Mouse (Mus musculus) R1 (cell line): ENCODE measurements around the gene Celsr2.

Experiments used
- DNase-seq: peaks from one replicate; pipeline ENCODE4 v3.0.0-alpha.2; 2018; ENCODE audit warnings: low read depth, low spot score

Gene Celsr2

DNA sequence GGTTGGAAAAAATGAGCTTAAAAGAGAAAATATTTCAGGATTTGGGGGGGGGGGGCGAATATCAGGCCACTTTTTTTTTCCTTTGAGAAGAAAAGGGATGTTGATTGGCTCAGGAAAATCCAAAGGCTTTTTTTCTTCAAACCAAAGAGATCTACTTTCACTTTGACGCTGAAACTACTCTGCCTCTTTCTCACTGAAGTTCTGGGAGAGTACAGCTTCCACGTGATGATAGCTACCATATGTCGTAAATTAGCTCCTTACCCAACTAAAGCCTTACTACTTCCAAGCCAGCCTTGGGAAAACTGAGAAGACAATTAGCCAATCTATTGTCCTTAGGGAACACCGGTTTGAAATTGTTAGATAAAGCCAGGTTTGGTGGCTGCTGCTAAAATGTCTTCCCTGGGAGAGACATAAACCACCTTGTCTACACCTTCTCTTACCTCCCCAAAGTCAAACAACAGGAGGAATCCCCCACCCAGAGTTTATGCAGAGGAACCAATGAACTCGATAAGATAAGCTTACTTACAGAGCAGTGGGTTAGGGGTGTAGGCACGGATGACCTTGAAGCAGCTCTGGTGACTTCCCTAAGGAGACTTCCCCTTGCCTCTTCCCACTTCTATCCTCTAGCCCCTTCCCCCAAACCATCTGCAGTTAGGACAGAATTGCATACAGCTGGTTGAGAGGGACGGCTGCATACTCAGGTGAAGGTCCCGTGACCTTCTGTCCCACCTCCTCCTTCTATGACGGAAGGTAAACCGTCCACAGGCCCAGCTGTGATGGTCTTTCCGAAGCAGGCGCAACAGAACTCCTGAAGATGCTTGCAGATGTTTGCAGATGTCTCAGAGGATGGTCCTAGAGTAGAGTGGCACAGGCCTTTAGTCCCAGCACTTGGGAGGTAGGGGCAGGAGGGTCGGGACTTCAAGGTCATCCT lies 33.1 kb downstream of the Celsr2 start:
- DNase-seq = no peak

DNA sequence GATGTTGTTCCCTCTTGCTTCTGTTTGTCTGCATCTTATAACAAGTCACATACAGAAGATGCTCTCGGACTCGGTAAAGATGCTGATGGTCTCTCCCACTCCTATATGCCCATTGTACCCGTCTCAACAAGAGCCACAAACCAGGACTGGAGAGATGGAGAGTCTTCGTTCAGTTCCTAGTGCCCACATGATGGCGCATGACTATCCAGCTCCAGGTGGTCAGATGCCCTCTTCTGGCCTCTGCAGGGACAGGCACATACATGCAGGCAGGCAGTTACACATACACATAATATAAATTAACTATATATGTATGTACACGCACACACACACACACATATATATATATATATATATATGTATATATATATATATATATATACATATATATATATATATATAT lies 34.7 kb downstream of the Celsr2 start:
- DNase-seq = no peak

DNA sequence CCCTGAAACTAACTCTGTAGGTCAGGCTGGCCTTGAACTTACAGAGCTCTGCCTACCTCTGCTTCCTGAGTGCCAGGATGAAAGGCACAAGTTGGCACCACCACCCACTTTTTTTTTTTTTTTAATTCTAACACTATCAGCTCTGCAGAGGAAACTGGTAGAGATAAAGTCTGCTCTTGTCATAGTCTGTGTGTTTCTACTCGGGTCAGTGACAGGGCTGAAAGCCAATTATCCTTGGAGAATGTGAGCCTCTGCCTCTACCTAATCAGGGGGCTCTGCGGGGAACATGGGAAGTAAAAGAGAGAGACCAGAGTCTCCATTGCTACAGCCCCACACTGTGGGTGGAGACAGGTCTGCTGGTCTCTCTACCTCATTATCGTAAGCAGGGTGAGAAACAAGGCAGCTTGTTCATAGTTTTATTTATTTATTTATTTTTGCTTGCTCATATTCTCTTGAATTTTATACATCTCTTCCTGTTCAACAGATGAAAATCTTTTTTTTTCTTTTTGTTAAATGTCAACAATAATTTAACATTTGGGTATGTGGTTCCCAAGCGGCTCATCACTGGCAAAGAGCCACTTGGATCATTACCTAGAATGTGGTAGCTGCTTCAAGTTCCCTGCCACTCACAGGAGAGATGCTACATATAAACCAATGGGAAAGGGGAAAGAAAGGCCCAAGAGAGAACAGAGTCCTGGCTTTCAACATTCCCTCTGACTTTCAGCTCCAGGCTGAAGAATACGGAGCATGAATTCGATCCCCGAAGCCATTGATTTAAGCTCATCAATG lies 36.3 kb downstream of the Celsr2 start:
- DNase-seq = no peak

DNA sequence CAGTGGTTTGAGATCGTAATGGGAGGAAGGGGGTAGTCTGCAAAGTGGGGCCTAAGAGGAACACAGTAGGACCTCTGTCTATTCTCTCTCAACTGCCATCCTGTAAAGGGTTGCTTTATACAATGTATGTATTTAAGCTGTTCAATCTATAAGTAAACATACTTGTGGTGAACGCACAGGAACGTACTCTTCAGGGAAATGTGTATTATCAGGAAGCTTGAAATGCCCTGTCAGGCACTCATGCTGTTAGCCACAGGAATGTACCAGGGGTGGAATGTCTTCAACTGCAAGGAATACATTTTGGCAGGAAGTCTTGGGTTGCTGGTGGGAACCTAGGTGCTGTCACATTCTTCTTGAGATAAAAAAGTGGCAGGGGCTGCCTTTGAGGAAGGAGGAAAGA lies 42.7 kb downstream of the Celsr2 start:
- DNase-seq = no peak

DNA sequence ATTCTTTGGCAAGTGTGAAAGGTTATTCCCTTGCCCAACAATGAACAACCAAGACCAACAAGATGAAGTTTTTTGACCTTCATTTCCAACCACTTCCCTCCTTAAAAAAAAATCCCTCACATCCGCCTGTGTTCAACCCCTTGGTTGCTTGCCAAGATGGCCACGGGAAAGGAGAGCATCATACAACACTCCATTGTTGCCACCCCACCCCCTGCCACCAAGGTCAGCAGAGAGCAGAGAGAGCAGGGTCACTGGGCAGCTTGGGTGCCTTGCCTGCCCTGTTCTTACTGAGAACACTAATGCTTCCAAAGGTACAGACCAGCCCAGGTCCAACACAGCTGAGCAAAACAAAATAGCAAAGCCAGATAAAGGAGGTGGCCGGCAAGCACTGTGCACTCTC lies 43.1 kb downstream of the Celsr2 start:
- no peak for DNase-seq

DNA sequence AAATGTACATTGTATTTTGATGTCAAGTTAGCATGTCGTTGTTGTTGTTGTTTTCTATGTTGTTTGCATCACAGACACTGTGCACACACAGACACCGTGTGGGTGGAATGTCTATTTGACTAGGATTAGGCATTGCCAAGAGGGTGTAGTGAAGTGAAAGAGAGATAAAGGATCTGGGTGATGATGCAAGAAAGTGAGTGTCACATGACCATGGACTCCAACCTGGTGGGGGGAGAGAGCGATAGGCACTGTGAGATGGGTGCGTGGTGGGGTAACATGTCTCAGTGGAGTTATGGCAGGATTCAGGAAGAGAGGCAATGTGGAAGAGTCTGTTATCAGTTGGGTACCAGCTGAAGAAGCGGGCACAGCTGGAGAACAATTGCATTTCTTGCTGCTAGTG lies 46.6 kb downstream of the Celsr2 start:
- DNase-seq = no peak

DNA sequence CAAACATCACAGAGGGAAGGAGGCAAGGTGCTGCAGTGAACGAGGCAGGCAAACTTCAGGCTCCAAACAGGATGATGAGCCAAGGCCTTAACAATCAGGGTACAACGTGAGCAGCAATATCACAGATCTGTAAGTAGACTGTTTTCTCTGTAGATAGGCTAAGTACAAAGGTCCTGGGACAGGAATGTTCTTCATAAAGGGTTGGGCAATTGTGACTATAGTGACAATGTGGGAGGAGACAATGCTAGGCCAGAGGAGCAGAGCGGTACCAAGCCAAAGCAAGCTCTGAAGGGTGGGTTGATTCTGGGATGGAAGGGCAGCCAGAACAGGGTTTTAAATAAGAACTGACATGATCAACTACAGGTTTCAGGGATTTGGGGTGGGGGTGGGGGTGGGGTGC lies 47.5 kb downstream of the Celsr2 start:
- DNase-seq = no peak

DNA sequence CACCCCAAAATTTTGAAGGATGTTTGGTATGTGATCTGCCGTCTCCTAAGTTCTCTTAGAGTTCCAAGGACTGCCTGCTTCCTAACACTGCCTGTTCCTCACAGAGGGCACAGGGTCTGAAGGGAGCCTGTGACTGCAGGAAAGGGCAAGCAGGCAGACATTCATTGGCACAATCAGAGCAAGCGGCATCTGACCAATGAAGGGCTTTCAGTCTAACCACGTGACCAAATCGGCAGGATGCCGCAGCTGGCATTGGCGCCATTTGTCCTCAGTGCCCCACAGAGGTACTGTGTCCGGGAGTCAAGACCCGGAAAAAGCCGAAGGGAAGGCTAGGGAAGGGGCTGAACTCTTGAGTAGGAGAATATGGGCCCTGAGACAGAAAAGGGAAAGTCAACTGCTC lies 48.2 kb downstream of the Celsr2 start:
- peak; percentile 67 for DNase-seq

DNA sequence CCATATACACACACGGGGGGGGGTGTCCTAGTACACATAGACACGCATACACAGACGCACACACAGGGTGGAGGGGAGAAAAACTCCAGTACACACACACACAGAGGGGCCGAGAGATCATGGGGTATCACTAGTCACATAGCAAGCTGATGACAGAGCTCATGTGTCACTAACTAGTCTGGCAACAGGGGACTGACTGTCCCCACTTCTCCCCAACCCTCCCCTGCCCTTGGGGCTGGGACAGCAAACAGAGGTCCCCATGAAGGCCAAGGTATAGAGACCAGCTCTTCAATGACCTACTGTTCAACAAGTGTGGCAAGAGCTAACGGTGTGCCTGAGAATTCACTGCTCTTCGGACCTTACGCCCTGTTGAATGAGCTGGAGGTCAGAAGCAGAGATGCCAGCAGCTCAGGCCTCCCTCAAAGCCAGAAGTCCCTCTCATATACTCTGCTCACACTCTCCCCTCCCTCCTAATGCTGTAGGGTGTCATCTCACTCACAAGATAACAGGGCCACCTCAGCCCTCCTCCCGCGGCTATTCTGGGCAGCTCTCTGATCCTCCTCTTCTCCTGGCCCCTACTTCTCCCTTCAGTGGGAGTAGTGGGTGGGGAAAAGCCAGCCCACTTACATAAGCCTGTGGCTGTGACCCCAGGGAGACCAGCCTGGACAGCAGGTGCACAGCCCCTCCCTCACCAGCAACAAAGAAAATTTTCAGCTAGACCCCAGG lies 50.9 kb downstream of the Celsr2 start, which contains the start of gene Mybphl:
Gene Mybphl, plus strand, starts transcription at position 642 of the 726 bp plus-strand sequence.
- no peak for DNase-seq

DNA sequence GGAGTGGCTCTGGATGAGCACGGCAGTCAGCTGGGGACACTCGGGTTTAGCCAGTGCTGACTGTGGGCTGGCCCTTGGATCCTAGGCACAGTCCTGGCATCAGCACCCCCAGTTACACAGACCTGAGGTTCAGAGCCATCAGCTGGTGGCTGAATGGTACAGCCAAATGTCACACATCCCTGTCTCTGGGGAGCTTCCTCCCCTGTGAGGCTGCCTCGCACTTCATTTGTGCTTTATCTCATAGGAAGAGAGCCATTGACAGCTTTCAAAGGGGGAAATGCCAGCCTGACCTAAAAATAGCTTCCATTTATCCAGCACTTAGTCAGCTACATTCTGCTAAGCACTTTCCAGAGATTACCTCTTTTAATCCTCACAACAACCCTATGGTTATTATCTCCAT lies 51.7 kb downstream of the Celsr2 start:
- no peak for DNase-seq

DNA sequence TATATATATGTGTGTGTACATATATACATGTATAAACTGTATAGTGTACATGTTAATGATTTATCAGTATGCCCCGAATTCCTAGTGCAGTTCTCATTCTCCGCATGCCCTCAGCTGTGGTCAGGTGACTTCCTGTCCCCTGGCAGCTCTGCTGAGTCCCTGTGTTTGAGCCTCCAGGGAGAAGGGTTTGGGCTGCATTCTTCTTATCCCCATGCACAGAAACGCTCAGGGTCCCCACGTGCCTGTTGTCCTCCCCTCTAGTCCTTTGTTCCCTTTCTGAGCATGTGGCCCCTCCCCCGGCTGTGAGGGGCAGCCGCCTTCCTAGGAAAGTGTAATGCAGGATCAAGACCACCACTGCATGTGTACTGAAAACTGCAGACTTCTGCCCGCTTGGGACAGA lies 54.5 kb downstream of the Celsr2 start:
- DNase-seq = no peak

DNA sequence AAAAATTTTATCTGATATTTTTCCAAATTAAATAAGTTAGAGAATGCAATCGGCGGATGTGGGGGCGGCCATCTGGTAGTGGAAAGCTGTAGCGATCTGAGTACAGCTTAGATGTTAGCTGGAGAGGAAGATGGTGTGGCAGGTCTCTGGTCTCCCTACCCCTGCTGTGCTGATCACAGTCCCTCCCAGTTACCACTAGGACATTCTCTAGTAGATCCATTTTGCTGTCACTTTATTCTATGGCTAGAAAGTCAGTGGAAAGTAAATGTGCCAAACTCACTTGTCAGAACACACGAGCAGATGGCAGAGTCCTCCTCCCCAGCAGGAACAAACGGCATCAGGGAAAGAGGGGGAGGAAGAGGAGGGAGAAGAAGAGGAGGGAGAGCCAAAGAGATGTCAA lies 56.9 kb downstream of the Celsr2 start:
- DNase-seq = no peak

DNA sequence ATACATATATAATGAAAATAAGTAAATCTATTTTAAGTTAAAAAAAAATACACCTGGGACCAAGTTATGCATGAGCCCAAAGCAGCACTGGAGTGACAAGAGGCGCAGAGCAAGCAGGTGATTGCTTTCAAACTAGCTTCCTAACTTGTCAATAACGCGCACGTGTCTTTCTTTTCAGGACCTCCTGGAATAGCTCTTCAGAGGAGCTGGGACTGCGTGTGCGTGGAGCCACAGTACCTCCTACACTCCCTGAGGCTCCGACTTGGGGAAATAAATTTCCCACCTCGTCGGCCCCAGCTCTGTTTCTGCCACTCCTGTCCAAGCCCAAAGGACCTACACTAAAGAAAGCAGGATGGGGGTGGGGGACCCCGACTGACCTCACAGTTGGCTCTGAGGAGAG lies 58.3 kb downstream of the Celsr2 start:
- no peak for DNase-seq

DNA sequence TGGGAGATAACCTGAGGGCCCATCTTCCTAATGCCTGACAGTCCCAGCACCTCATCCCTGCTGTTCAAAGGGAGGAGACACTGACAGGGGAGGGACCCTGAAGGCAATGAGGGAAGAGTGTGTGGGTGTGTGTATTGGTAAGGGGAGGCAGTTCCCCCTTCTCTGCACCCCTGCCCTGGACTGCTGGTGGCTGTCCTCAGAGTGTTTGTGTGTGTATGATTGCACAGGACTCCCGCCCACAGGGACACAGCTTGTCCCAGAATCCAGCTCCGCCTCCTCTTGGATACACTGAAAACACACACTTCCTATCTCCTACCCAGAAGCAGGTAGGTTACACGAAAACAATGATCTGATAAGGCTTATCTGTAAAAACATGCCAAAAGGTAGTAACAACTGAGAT lies 60.1 kb downstream of the Celsr2 start:
- no peak for DNase-seq

DNA sequence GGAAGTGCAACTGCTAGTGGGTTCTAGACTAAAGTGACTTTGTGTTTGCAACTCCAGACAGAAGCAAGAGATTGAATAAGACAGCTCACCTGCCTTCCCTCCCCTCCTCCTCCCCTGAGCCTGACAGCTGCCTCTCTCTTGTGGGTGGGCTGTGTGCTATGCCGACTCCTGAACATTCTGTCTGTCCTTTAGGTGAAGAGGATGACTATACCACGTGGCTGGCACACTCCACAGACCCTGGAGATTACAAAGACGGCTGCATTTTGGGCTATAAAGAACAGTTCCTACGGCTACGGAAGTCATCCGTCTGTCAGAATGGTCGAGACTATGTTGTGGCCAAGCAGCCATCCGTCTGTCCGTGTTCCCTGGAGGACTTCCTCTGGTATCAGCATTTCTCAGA lies 67.0 kb downstream of the Celsr2 start:
- DNase-seq = no peak

DNA sequence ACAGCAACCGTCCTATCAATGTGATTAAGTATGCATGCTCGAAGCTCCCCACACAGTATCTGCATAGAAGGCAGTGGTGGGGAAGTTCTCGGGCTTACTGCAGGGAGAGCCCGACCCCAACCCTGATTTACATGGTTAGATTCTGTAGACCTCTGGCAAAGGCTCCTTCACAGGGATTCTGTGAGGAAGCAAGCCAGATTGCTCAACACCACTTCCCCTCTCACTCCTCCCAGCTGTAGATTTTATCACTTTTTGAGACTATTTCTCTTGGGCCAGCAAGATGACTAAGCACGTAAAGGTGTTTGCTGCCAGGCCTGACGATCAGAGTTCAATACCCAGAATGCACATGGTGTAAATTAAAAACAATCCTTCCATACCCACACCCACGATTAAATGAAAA lies 69.5 kb downstream of the Celsr2 start:
- no peak for DNase-seq

DNA sequence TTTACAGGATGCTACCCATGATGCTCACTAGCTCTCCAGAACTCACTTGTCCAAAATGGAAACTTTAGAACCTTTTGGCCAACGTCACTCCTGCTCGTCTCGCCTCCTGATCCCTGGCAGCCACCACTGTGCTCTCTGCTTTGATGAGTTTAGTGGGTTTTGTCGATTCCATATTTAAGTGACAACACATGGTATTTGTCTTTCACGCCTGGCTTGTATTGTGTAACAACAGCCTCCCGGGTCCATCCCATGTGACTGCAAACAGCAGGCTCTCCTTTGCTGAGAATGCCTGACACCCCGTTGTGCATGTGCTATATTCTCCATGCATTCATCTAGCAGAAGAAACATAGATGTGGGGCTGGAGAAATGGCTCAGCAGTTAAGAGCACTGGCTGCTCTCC lies 73.2 kb downstream of the Celsr2 start:
- no peak for DNase-seq

DNA sequence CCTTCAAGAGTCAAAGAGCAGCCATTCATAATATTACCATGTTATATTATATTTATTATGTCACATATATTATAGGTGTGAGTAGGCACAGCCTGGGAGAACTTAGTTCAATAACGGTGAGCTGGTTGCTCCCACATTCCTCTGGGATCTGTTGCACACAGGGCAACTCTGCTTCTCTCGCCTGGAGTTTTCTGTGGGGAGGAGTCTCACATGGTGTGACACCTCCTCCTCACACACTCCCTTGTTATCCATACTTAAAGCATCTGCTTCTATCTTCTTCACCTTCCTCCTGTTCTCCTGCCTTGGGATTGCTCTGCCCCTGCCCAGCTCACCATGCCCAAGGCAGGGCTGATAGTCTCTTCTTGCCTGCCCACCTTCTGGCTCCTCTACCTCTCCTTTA lies 74.3 kb downstream of the Celsr2 start:
- DNase-seq = no peak
